In genomic region chr17:63071134-63071923, GRCm38 (mm10) we compare ENCODE assay signal across 19 mouse cellular contexts.
DNase-seq lines count a peak whose midpoint lies in the region; ATAC-seq and TF ChIP-seq lines count a peak whose summit lies in the region.
"Had no signal": no experiment of that assay in that cellular context is flagged by ENCODE, and none has a peak within 500 bp of the region (broad histone marks: within the 10 kb centered on the region; RNA-seq: fewer than 3 reads in every experiment).

No protein-coding gene starts in this region.

- WGBS in hindbrain, embryonic 10.5 days, result 85% methylated on average over 15 of the region's 15 CpGs
- WGBS in hindbrain, embryonic 13.5 days, result 69% methylated on average over 15 of the region's 15 CpGs
- WGBS in forebrain, embryonic 16.5 days, result 58% methylated on average over 15 of the region's 15 CpGs
- 83% methylated on average over 15 of the region's 15 CpGs for WGBS in embryonic facial prominence, embryonic 10.5 days

- H3K27me3 ChIP-seq in hindbrain, embryonic 10.5 days (ENCODE audit: insufficient read depth, poor library complexity, severe bottlenecking), result no peaks in the 10 kb centered on the region
- H3K27me3 ChIP-seq in hindbrain, embryonic 13.5 days, result no peaks in the 10 kb centered on the region
- H3K27me3 ChIP-seq in testis, adult 2 months (ENCODE audit: control insufficient read depth, insufficient read depth, low read length), result no peaks in the 10 kb centered on the region
- no peaks in the 10 kb centered on the region for H3K27me3 ChIP-seq in forebrain, embryonic 16.5 days (replicated peaks; ENCODE audit: control insufficient read depth, insufficient read depth, low read length)
- H3K27me3 ChIP-seq in embryonic facial prominence, embryonic 10.5 days (replicated peaks; ENCODE audit: low read depth, poor library complexity, severe bottlenecking), result no peaks in the 10 kb centered on the region
- H3K27me3 ChIP-seq: embryonic facial prominence, embryonic 12.5 days; neural tube, embryonic 12.5 days had no signal

- no peak for TF ChIP-seq POLR2A in testis, adult 2 months (IDR thresholded peaks at IDR 0.05; ENCODE audit: control insufficient read depth, low read depth, low read length)

- peak overlapping the region; percentile 70 for H3K27ac ChIP-seq in hindbrain, embryonic 10.5 days
- no peak overlapping the region for H3K27ac ChIP-seq in hindbrain, embryonic 13.5 days
- H3K27ac ChIP-seq in testis, adult 2 months (ENCODE audit: control insufficient read depth, insufficient read depth, low read depth, low read length), result no peak overlapping the region
- no peak overlapping the region for H3K27ac ChIP-seq in forebrain, embryonic 16.5 days (ENCODE audit: low read length)
- H3K27ac ChIP-seq in embryonic facial prominence, embryonic 10.5 days (replicated peaks), result no peak overlapping the region
- H3K27ac ChIP-seq: embryonic facial prominence, embryonic 12.5 days; heart, embryonic 10.5 days; neural tube, embryonic 12.5 days had no signal

- H3K9ac ChIP-seq in hindbrain, embryonic 13.5 days, result no peak overlapping the region
- H3K9ac ChIP-seq in forebrain, embryonic 16.5 days (replicated peaks; ENCODE audit: low read depth, low read length), result no peak overlapping the region
- H3K9ac ChIP-seq: embryonic facial prominence, embryonic 12.5 days; neural tube, embryonic 12.5 days had no signal

- no peak overlapping the region for H3K4me3 ChIP-seq in hindbrain, embryonic 10.5 days
- no peak overlapping the region for H3K4me3 ChIP-seq in hindbrain, embryonic 13.5 days
- peak overlapping the region; percentile 68 for H3K4me3 ChIP-seq in testis, adult 2 months (ENCODE audit: control insufficient read depth, low read depth, low read length)
- no peak overlapping the region for H3K4me3 ChIP-seq in forebrain, embryonic 16.5 days (replicated peaks; ENCODE audit: low read length)
- H3K4me3 ChIP-seq in embryonic facial prominence, embryonic 10.5 days, result no peak overlapping the region
- H3K4me3 ChIP-seq: embryonic facial prominence, embryonic 12.5 days; erythroblast, embryonic 14.5 days; heart, embryonic 10.5 days; neural tube, embryonic 12.5 days had no signal

- H3K4me2 ChIP-seq in hindbrain, embryonic 13.5 days, result no peak overlapping the region
- no peak overlapping the region for H3K4me2 ChIP-seq in forebrain, embryonic 16.5 days (ENCODE audit: low read length)
- H3K4me2 ChIP-seq: embryonic facial prominence, embryonic 12.5 days; neural tube, embryonic 12.5 days had no signal

- no peaks in the 10 kb centered on the region for H3K9me3 ChIP-seq in hindbrain, embryonic 10.5 days
- no peaks in the 10 kb centered on the region for H3K9me3 ChIP-seq in hindbrain, embryonic 13.5 days
- no peaks in the 10 kb centered on the region for H3K9me3 ChIP-seq in forebrain, embryonic 16.5 days (ENCODE audit: control insufficient read depth, low read length)
- H3K9me3 ChIP-seq in embryonic facial prominence, embryonic 10.5 days, result no peaks in the 10 kb centered on the region
- H3K9me3 ChIP-seq: embryonic facial prominence, embryonic 12.5 days; heart, embryonic 10.5 days; neural tube, embryonic 12.5 days had no signal

- no peak for TF ChIP-seq CTCF in testis, adult 2 months (IDR thresholded peaks at IDR 0.05; ENCODE audit: control insufficient read depth, insufficient read depth, insufficient replicate concordance, low read depth, low read length)

- no peak for DNase-seq in hindbrain, embryonic 10.5 days (ENCODE audit: low spot score)
- DNase-seq in testis, postnatal 10 days (ENCODE audit: low spot score), result no peak
- no peak for DNase-seq in embryonic facial prominence, embryonic 10.5 days (ENCODE audit: low spot score)
- no peak for DNase-seq in retina, postnatal 1 day
- DNase-seq: adrenal gland, adult 8-10 months; cerebellum, adult 9-11 months; kidney, adult 18-20 months; kidney, postnatal 10 days; left cerebral cortex, postnatal 4 days; liver; lung, postnatal 10 days; right cerebral cortex, adult 18-20 months had no signal

- ATAC-seq in hindbrain, embryonic 13.5 days (ENCODE audit: low FRiP score), result no peak
- peak; percentile 39; the same call in 1 of the 2 replicates for ATAC-seq in forebrain, embryonic 16.5 days

- H3K36me3 ChIP-seq in hindbrain, embryonic 10.5 days, result no peaks in the 10 kb centered on the region
- H3K36me3 ChIP-seq in hindbrain, embryonic 13.5 days, result no peaks in the 10 kb centered on the region
- H3K36me3 ChIP-seq in testis, adult 2 months (ENCODE audit: control insufficient read depth, insufficient read depth, low read length), result no peaks in the 10 kb centered on the region
- H3K36me3 ChIP-seq in forebrain, embryonic 16.5 days (ENCODE audit: control insufficient read depth, insufficient read depth), result no peaks in the 10 kb centered on the region
- H3K36me3 ChIP-seq in embryonic facial prominence, embryonic 10.5 days (replicated peaks), result no peaks in the 10 kb centered on the region
- H3K36me3 ChIP-seq: embryonic facial prominence, embryonic 12.5 days; heart, embryonic 10.5 days; neural tube, embryonic 12.5 days had no signal

- peaks cover 48% of the 10 kb centered on the region for H3K4me1 ChIP-seq in hindbrain, embryonic 10.5 days (replicated peaks)
- peaks cover 39% of the 10 kb centered on the region for H3K4me1 ChIP-seq in hindbrain, embryonic 13.5 days (replicated peaks)
- H3K4me1 ChIP-seq in testis, adult 2 months (ENCODE audit: control insufficient read depth, insufficient read depth, low read length), result no peaks in the 10 kb centered on the region
- H3K4me1 ChIP-seq in forebrain, embryonic 16.5 days (replicated peaks; ENCODE audit: control insufficient read depth, insufficient read depth, low read length), result peaks cover 11% of the 10 kb centered on the region
- peaks cover 30% of the 10 kb centered on the region for H3K4me1 ChIP-seq in embryonic facial prominence, embryonic 10.5 days
